Mouse (Mus musculus): Measurements from ENCODE around the gene Troap.

Troap gene

DNA sequence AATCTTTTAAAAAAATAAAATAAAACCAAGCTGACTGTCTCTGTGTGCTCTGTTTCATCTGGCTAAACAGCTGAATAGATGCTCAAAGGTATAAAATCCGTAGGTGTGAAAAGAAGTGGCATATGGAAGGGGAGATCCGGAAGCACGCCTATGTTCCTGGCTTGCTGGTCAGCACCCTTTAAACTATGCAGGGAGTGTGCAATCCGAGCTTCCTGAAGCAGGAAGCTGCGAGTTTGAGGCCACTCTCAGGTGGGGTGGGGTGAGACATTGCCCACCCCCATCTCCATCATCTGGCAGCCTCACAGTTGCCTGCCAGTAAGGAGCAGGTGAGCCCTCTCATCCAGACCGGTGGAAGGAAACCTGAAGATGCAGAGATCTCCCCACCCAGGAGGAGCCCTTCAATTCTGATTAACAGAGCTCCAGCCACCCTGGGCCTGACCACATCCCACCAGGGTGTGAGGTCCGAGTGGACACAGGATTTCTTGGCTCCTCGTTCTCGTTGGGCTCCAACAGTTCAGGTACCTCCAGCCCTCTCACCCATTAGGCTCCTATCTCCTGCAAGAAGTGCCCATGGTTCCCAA, at the start of gene Troap:
Troap (plus strand) TSS at position 557 of the 581 bp plus-strand sequence.
- ChIA-PET POLR2A (interaction anchor here (0.7 to 4.8 kb wide), 58 partner anchors 9 to 346 kb away, joined by 3 to 46 read pairs (median 5); partner anchors contain the start of genes C1ql4 (in 3 of the 4), Dnajc22 (in 3 of the 4), Tuba1c (in 3 of the 4) and Prph (in 2 of the 4)), CTCF (interaction anchor here (0.6 to 3.1 kb wide), 37 partner anchors 9 to 342 kb away, joined by 3 to 36 read pairs (median 5); partner anchors contain the start of genes C1ql4 (in 3 of the 4), Dnajc22 (in 3 of the 4) and Prph (in 2 of the 4))

DNA sequence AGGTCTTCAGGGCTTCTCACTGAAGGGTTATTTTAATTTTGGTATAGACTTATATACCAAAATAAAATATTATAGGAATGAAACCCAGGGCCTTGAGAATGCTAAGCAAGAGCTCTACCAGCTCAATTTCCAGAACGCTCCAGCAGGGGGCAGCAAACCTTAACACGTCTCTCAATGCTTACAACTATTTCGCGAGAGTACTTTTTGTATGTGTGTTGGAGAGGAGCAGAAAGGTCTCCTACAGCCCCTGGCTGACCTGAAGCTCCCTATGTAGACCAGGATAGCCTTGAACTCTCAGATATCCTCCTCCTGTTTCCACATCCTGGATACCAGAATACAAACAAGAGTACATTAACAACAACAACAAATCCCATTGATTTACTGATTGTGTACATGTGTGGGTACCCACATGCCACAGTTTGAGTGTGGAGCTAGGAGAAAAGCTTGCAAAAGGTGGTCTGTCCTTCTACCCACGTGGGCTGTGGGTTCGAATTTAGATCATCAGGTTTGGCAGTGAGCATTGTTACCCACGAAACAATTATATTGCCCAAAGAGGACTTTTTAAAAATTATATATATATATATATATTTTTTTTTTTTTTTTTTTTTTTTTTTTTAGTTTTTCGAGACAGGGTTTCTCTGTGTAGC, 49.6 kb upstream of the Troap start:
- ChIA-PET POLR2A (interaction anchor here (0.5 to 14.9 kb wide), 51 partner anchors 8 to 705 kb away, joined by 3 to 270 read pairs (median 5); partner anchors contain the start of genes Gm49450 (in 2 of the 4), Prph (in 2 of the 4), Tuba1a (in 2 of the 4) and C1ql4 (in 1 of the 4)), CTCF (interaction anchor here (0.5 to 5.5 kb wide), 110 partner anchors 8 to 645 kb away, joined by 3 to 102 read pairs (median 5); partner anchors contain the start of genes C1ql4 (in 2 of the 4), Prph (in 2 of the 4), Asic1 (in 1 of the 4) and Dhh (in 1 of the 4))

DNA sequence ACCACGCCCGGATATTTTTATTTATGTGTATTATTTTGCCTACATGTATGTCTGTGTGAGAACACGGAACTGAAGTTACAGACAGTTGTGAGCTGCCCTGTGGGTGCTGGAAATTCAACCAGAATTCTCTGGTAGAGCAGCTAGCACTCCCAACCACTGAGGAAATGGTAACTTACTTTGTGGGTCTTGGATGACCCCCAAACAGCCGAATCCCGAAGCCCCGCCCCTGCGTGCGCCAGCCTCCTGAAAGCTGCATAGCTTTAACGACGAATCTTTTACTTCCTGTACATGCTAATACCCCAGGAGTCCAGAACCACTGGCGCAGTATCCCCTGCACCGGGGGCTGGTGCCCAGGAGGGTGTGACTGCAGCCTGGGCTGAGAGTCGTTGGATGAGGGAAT, 49.0 kb upstream of the Troap start:
- POLR2A ChIA-PET, result interaction anchor here in 2 of 4 experiments (1.1 to 14.9 kb wide), 25 partner anchors 8 to 368 kb away, joined by 3 to 270 read pairs (median 7); partner anchors contain the start of genes Prph (in 2 of the 2), Gm49450 (in 1 of the 2), Tmbim6 (in 1 of the 2) and Tuba1a (in 1 of the 2)
- CTCF ChIA-PET, result interaction anchor here (0.7 to 5.5 kb wide), 53 partner anchors 10 to 446 kb away, joined by 3 to 102 read pairs (median 9); partner anchors contain the start of genes C1ql4 (in 2 of the 4), Dnajc22 (in 2 of the 4), Prph (in 2 of the 4) and Gm49450 (in 1 of the 4)

DNA sequence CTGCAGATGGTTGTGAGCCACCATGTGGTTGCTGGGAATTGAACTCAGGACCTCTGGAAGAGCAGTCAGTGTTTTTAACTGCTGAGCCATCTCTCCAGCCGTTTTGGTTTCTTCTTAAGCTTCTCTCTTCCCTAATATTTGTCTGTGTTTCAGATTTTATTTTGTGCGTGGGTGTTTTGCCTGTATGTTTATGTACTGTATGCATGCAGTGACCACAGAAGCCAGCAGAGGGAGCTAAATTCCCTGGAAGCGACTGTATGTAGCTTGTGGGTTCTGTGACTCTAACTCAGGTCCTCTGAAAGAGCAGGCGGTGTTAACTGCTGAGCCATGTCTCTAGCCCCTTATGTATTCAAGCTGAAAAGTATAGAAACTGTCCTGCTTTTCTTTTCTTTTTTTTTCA, 48.1 kb upstream of the Troap start:
- CTCF ChIA-PET, result interaction anchor here (0.5 to 5.5 kb wide), 131 partner anchors 8 to 1449 kb away, joined by 3 to 102 read pairs (median 4); partner anchors contain the start of genes Prph (in 4 of the 4), C1ql4 (in 3 of the 4), Dnajc22 (in 3 of the 4) and Arf3 (in 1 of the 4)

DNA sequence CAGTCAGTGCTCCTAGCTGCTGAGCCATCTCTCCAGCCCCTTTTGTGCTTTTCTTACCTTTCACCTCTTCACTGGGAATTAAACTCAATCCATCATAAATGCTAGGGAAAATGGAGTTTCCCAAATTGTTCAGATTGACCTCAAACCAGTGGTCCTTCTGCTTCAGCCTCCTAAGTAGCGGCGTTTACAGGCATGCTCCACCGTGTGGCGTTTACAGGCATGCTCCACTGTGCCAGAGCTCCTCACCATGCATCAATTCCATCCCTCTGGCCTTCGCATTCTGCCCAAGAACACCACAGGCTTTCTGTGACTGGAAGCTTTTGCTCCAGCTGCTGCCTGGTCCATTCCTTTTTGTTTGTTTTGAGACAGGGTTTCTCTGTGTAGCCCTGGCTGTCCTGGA, 47.3 kb upstream of the Troap start:
- ChIA-PET CTCF (interaction anchor here (0.6 to 5.5 kb wide), 86 partner anchors 7 to 661 kb away, joined by 3 to 102 read pairs (median 6); partner anchors contain the start of genes Prph (in 3 of the 4), C1ql4 (in 2 of the 4), Dnajc22 (in 2 of the 4) and Arf3 (in 1 of the 4)), POLR2A (interaction anchor here in 3 of 4 experiments (0.5 to 14.9 kb wide), 31 partner anchors 9 to 651 kb away, joined by 3 to 270 read pairs (median 5); partner anchors contain the start of genes C1ql4 (in 1 of the 3), Gm49450 (in 1 of the 3), Troap (in 1 of the 3) and Tuba1a (in 1 of the 3))

More for the DNA sequence above, 48.1 kb upstream of the Troap start:
- POLR2A ChIA-PET, result interaction anchor here (0.6 to 14.9 kb wide), 48 partner anchors 8 to 652 kb away, joined by 3 to 270 read pairs (median 5); partner anchors contain the start of genes Gm49450 (in 2 of the 4), Tuba1a (in 2 of the 4), C1ql4 (in 1 of the 4) and Dnajc22 (in 1 of the 4)

DNA sequence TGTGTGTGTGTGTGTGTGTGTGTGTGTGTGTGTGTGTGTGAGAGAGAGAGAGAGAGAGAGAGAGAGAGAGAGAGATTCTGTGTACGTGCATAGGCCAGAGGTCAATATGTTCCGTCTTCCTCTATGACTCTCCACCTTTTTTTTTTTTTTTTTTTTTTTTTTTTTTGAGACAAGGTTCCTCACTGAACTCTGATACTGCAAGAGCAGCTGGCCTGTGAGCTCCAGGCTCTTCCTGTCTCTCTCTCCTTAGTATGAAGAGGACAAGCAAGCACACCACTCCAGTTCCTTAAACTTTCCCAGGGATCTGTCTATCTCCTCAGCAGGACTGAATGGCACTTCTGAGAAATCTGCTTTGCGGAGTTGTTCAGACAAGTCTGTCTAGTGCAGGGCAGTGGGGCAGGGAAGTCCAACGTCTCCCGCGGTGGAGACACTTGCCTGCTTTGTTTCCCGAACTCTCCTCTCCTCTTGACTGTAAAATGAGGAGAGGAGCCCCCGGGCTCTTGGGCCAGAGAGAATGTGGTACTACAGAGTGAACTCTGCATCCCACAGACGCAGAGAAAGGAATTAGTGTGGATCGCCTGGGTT, 45.4 kb upstream of the Troap start:
- POLR2A ChIA-PET, result interaction anchor here (0.6 to 14.9 kb wide), 87 partner anchors 7 to 964 kb away, joined by 3 to 270 read pairs (median 8); partner anchors contain the start of genes C1ql4 (in 3 of the 4), Prph (in 2 of the 4), Tuba1b (in 2 of the 4) and Ddn (in 1 of the 4)
- CTCF ChIA-PET, result interaction anchor here (0.6 to 4.4 kb wide), 43 partner anchors 9 to 1681 kb away, joined by 3 to 41 read pairs (median 5); partner anchors contain the start of genes Dnajc22 (in 1 of the 4) and Nckap5l (in 1 of the 4)

DNA sequence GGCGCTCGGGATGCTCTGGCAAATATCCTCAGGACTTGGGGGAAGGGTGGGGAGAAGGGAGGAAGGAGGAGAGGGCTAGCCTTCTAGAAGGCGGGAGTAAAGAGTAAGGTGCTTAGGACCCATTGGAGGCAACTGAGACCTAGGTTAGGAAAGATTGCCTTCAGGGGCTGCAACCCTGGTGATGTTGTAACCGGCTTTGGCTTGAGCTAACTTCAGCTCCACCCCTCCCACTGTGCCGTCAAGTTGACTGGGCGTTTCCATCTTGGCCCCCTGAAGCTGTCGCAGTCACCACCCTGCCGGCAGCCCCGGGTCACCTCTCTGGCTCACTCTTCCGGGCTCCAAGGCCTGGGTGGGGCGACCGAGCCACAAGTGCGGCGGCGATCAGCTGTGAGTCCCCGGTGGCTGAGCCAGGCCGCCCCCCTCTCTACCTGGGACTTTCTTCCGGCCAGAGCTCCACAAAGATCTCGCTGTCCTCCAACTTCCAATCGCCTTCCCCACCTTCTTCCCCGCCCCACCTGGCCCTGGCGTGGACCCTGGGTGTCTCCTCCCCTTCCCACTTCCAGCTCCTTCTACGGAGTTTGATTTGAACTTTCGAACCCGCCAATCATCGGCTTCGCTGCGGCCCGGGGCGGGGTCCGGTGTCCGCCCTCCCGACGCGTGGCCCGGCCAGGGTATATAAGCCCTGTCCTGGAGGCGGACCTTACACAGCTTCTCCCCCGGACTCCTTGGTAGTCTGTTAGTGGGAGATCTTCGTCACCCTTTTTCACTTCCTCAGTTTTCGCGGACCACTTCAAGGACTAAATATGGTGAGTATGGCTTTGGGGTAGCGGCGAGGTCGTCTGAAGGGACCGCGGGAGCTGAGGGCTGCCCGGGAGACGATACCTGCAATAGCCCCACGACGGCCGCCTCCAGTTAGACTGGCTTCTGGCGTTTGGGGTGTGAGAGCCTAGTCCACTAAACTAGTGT, 44.5 kb upstream of the Troap start, which contains the start of gene Tuba1c:
Tuba1c (plus strand) TSS at position 273 of the 966 bp plus-strand sequence.
- ChIA-PET CTCF (interaction anchor here (0.5 to 4.4 kb wide), 54 partner anchors 10 to 429 kb away, joined by 3 to 41 read pairs (median 5); partner anchors contain the start of genes Dnajc22 (in 2 of the 4) and Nckap5l (in 1 of the 4)), POLR2A (interaction anchor here (0.6 to 14.9 kb wide), 217 partner anchors 8 to 1197 kb away, joined by 3 to 270 read pairs (median 5); partner anchors contain the start of genes C1ql4 (in 3 of the 4), Mcrs1 (in 3 of the 4), Prph (in 3 of the 4) and Troap (in 3 of the 4))

DNA sequence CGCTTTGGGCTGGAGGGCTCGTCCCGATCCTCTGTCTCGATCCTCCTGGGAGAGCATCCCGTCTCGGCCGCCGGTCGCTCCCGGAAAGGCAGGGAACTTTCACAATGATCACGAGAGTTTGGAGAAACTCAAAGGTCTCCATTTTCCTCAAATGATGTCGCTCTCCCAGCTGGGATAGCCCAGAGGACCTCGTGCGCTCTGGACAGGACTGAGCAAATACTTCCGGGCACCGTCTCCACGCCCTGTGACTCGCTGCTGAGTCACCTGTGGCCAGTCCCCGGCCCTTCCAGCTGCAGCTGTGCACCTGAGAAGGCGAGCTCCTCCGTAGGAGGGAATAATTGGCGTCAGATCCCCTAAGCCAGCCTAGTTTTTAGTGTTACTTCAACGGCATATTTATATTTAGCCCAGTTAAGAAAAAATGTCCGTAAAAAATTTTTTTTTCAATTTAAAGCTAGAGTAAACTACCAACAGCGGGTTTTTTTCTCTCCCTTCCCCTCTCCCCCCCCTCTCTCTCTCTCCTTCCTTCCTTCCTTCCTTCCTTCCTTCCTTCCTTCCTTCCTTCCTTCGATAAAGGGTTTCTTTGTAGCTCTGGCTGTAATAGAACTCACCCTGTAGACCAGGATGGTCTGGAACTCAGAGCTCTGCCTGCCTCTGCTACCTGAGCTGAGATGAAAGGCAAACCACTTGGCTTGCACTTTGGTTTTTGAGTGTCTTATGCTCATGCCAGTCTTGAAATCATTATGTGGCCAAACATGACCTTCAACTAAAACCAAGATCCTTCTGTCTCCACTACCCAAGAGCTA, 43.6 kb upstream of the Troap start:
- POLR2A ChIA-PET, result interaction anchor here (0.6 to 14.9 kb wide), 142 partner anchors 7 to 809 kb away, joined by 3 to 270 read pairs (median 7); partner anchors contain the start of genes C1ql4 (in 3 of the 4), Prph (in 3 of the 4), Troap (in 3 of the 4) and Tuba1b (in 3 of the 4)
- CTCF ChIA-PET, result interaction anchor here (0.5 to 4.4 kb wide), 32 partner anchors 9 to 430 kb away, joined by 3 to 41 read pairs (median 5); partner anchors contain the start of gene Dnajc22 (in 1 of the 4)

DNA sequence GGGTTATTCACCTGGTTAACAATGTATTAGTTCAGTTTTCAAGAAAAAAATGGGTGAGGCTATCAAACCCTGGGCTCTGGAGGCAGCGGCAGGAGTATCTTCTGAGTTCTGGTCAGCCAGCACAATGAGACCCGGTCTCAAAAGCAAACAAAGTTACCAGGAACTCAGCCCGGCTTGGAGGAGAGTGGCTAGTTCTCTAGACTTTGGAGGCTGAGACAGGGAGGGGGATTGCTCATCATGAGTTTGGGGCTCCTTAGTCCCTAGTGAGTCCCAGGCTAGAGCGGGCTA, 43.0 kb upstream of the Troap start:
- ChIA-PET POLR2A (interaction anchor here (0.6 to 14.9 kb wide), 53 partner anchors 9 to 808 kb away, joined by 3 to 270 read pairs (median 11); partner anchors contain the start of genes Gm49450 (in 2 of the 4), Prph (in 2 of the 4), Troap (in 2 of the 4) and Tuba1a (in 2 of the 4)), CTCF (interaction anchor here in 3 of 4 experiments (0.7 to 4.4 kb wide), 8 partner anchors 9 to 305 kb away, joined by 3 to 41 read pairs (median 11); no protein-coding TSS in a partner anchor)

DNA sequence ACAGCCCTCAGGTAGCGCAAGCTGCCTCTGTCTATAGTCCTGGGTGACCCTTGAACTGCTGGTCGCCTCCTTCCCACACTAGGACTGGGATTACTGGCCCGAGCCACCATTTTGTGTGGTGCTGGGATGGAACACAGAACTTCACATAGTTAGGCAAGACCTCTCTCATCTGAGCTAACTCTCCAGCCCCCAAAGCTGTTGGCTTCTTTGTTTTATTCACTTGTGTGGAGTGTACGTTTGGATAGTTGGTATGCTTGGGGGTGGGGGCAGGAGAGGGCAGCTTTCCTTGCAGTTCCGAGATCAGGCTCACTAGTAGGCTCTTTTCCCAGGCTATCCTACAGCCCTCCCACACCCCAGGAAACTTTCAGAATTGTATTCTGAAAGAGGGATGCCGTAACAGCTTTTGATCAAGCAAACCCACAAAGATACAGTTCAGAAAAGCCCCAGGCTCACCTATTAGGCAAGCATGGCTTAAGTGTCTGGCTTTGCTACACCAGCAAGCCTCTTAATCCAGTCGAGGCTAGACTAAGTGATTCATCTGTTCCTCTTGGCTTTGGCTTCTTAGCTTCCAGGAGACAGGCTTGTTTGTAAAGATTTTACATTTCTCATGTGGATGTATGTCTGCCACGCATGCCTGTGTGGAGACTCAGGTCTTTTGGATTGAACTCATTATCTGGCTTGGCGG, 42.2 kb upstream of the Troap start:
- POLR2A ChIA-PET, result interaction anchor here (0.6 to 14.9 kb wide), 36 partner anchors 8 to 253 kb away, joined by 3 to 270 read pairs (median 15); partner anchors contain the start of genes Tuba1b (in 2 of the 4), Dnajc22 (in 1 of the 4), Gm49450 (in 1 of the 4) and Lmbr1l (in 1 of the 4)

DNA sequence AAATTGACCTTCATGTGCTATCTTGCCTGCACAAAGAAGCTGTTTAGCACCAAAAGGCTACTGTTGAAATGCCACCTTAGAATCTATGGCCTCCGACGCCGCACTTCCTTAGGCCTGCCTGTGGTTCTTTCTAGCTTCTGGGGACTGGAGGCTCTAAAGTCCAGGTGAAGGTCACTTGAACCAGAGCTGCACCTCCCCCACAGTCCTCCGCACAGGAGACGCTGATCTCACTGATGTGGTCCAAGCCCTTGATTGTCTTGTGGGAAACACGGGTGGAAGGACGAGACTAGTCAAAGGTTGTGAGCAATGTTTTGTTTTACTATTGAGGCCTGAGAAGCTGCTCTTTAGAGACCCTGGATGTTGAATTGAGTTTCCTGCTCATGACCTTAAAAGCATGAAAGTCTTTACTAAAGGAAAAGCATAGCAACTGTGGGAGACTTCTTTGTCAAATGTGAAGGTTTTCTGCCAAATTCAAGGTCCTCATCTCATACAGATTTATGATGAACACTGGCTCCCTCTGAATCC, 41.6 kb upstream of the Troap start:
- ChIA-PET POLR2A (interaction anchor here in 3 of 4 experiments (0.7 to 14.9 kb wide), 24 partner anchors 8 to 141 kb away, joined by 3 to 270 read pairs (median 18); partner anchors contain the start of genes Tuba1b (in 2 of the 3), Dnajc22 (in 1 of the 3), Prph (in 1 of the 3) and Troap (in 1 of the 3)), CTCF (interaction anchor here (0.6 to 4.4 kb wide), 12 partner anchors 7 to 252 kb away, joined by 3 to 31 read pairs (median 6); no protein-coding TSS in a partner anchor)

More for the DNA sequence above, 42.2 kb upstream of the Troap start:
- CTCF ChIA-PET, result interaction anchor here (0.6 to 4.4 kb wide), 10 partner anchors 8 to 251 kb away, joined by 3 to 31 read pairs (median 6); no protein-coding TSS in a partner anchor

DNA sequence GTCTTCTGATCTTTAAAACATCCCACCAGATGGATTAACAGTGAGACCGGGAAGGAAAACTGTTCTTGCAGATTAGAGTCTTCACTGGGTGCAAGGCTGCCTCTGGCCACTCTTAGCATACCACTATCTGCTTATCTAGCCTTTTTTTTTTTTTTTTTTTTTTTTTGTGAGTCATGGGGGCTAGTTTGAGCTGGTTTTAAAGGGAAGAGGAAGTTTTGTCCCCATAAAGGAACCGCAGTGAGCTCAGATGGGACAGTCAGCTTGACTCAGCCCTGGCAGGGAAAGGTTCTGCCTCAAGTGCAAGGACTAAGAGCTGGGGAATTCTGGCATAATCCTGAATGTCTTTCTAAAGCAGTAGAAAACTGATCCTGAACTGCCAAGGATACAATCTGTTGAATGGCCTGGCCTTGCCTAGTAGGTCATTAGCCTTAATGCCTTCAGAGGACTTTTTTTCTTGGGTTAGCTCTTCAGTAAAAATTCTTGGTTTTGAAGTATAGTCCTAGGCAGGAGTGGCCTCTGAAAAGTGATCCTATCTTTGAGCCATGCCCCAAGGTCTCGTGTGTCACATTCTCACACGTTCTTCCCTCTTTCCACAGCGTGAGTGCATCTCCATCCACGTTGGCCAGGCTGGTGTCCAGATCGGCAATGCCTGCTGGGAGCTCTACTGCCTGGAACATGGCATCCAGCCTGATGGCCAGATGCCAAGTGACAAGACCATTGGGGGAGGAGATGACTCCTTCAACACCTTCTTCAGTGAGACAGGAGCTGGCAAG, 40.7 kb upstream of the Troap start:
- ChIA-PET CTCF (interaction anchor here (0.6 to 3.4 kb wide), 15 partner anchors 9 to 1314 kb away, joined by 3 to 15 read pairs (median 6); no protein-coding TSS in a partner anchor), POLR2A (interaction anchor here (0.6 to 14.9 kb wide), 29 partner anchors 7 to 1610 kb away, joined by 3 to 270 read pairs (median 4); partner anchors contain the start of genes Troap (in 1 of the 4) and Tuba1b (in 1 of the 4))

DNA sequence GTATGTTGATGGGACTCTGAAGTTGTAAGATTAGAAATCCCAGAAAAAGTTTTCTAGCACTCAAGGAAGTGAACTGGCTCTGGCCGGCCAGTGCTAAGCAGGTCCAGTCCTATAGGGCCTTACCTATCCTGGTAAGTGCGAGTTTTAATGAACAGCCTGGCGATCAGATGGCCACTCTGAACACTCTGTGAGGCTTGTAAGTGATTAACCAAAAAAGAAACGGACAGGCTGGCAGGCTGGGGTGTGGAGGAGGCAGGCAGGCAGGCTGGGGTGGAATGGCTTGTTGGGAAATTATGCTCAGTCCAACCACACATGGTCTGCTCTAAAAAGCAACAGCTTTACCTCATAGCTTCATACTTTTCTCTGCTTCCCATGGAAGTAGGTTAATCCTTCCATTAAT, 38.9 kb upstream of the Troap start:
- ChIA-PET CTCF (interaction anchor here (0.6 to 3.4 kb wide), 8 partner anchors 8 to 561 kb away, joined by 3 to 24 read pairs (median 6); no protein-coding TSS in a partner anchor), POLR2A (interaction anchor here in 2 of 4 experiments (0.6 to 14.9 kb wide), 17 partner anchors 9 to 209 kb away, joined by 3 to 270 read pairs (median 5); partner anchors contain the start of genes Dnajc22 (in 1 of the 2), Gm49450 (in 1 of the 2), Prph (in 1 of the 2) and Tuba1a (in 1 of the 2))

Data from embryonic stem cell, embryonic (primary cell).